Mouse (Mus musculus) neural tube, embryonic 12.5 days (tissue): ENCODE results near the gene Gli1. TPM values are rescaled to one million over a fixed set of nuclear protein-coding genes. Genes with fewer than 3 reads are reported as not detected.
"Not testable (repeated sequence)": the region's sequence is repeated elsewhere in the genome, so short reads cannot be mapped to it uniquely, and the experiment has no call there.

ENCODE experiments used
- ATAC-seq: fragments of 200-750 bp; cut with Nextera tagmentation; 2 replicates; pipeline ENCODE4 v1.8.0; 2017; ENCODE audit warnings: low read depth, mild to moderate bottlenecking, moderate TSS enrichment, moderate library complexity; ENCODE audit not compliant: low FRiP score
- H3K27ac ChIP-seq: fragments of 300-500 bp; sonication (generic); 2 replicates; pipeline ENCODE4 v1.5.1; 2016
- H3K27me3 ChIP-seq: fragments of 300-500 bp; sonication (generic); replicated peaks from 2 replicates; pipeline ENCODE4 v1.6.1; 2016; ENCODE audit warnings: mild to moderate bottlenecking
- H3K36me3 ChIP-seq: fragments of 300-500 bp; sonication (generic); 2 replicates; pipeline ENCODE4 v1.6.1; 2016; ENCODE audit warnings: mild to moderate bottlenecking
- H3K4me1 ChIP-seq: fragments of 300-500 bp; sonication (generic); 2 replicates; pipeline ENCODE4 v1.6.1; 2016
- H3K4me2 ChIP-seq: fragments of 300-500 bp; sonication (generic); replicated peaks from 2 replicates; pipeline ENCODE4 v1.6.1; 2016; ENCODE audit warnings: mild to moderate bottlenecking
- H3K4me3 ChIP-seq: fragments of 300-500 bp; sonication (generic); 2 replicates; pipeline ENCODE4 v1.5.1; 2016
- H3K9ac ChIP-seq: fragments of 300-500 bp; sonication (generic); 2 replicates; pipeline ENCODE4 v1.6.1; 2016; ENCODE audit warnings: mild to moderate bottlenecking
- H3K9me3 ChIP-seq: fragments of 300-500 bp; sonication (generic); 2 replicates; pipeline ENCODE4 v1.6.1; 2016; ENCODE audit warnings: mild to moderate bottlenecking
- WGBS: fragments of 180-500 bp; shearing (Covaris S2); methylation state at CpG from one replicate; pipeline ENCODE4 v1.1.7; 2016; 5-methylcytosine and 5-hydroxymethylcytosine counted together
- polyA plus RNA-seq: library from polyadenylated mRNA; unstranded; fragments of >200 nt; fragmentation: Nextera tagmentation; extraction: Ambion mirVana; gene quantifications from 2 replicates; pipeline ENCODE4 v1.2.1, GENCODE M21; 2016

Gene Gli1
- polyA plus RNA-seq, 1 experiment from 2014 or later = 3.6 TPM

GRCm38 (mm10) chr10:127326828-127327227, 14.9 kb downstream of the Gli1 start:
- H3K27ac ChIP-seq = no peak overlapping the region
- peak overlapping the region; percentile 49; the same call in 1 of the 2 replicates for H3K9ac ChIP-seq
- no peak for ATAC-seq
- H3K36me3 ChIP-seq = no peaks in the 10 kb centered on the region
- WGBS = 8% methylated on average over 29 of the region's 29 CpGs
- peak overlapping the region; percentile 67 for H3K4me2 ChIP-seq
- peaks cover 63% of the 10 kb centered on the region for H3K27me3 ChIP-seq
- H3K9me3 ChIP-seq = no peaks in the 10 kb centered on the region
- peak overlapping the region; percentile 33 for H3K4me3 ChIP-seq
- H3K4me1 ChIP-seq = peaks cover 14% of the 10 kb centered on the region

- H3K27me3 ChIP-seq = peaks cover 63% of the 10 kb centered on the region
- peak overlapping the region; percentile 49 for H3K9ac ChIP-seq
- H3K4me1 ChIP-seq = peaks cover 14% of the 10 kb centered on the region
- H3K9me3 ChIP-seq = no peaks in the 10 kb centered on the region
- peak overlapping the region; percentile 67 for H3K4me2 ChIP-seq
- H3K4me3 ChIP-seq = peak overlapping the region; percentile 33
- H3K27ac ChIP-seq = no peak overlapping the region
- peak; percentile 44 for ATAC-seq
- under 1% methylated on average over 54 of the region's 54 CpGs for WGBS
- H3K36me3 ChIP-seq = no peaks in the 10 kb centered on the region
These were observed 15.6 kb downstream of the Gli1 start for GRCm38 (mm10) chr10:127326017-127326801.

- Histone ChIP-seq H3K36me3 (no peaks in the 10 kb centered on the region), H3K4me2 (peak overlapping the region; percentile 67), H3K9me3 (no peaks in the 10 kb centered on the region), H3K4me1 (peaks cover 14% of the 10 kb centered on the region), H3K4me3 (peak overlapping the region; percentile 33; the same call in 1 of the 2 replicates), H3K9ac (0 out of 2 replicates have a peak overlapping the region, but pooled peaks have one; percentile 49), H3K27ac (no peak overlapping the region), H3K27me3 (peaks cover 63% of the 10 kb centered on the region)
- no peak for ATAC-seq
- WGBS = 23% methylated on average over 14 of the region's 14 CpGs
These were observed 16.2 kb downstream of the Gli1 start for GRCm38 (mm10) chr10:127325454-127326016.

- ATAC-seq = no peak
- H3K4me1 ChIP-seq = peaks cover 14% of the 10 kb centered on the region
- WGBS = 14% methylated on average over 7 of the region's 7 CpGs
- H3K36me3 ChIP-seq = no peaks in the 10 kb centered on the region
- no peaks in the 10 kb centered on the region for H3K9me3 ChIP-seq
- no peak overlapping the region for H3K9ac ChIP-seq
- no peak overlapping the region for H3K4me2 ChIP-seq
- peaks cover 61% of the 10 kb centered on the region for H3K27me3 ChIP-seq
- no peak overlapping the region for H3K27ac ChIP-seq
- H3K4me3 ChIP-seq = no peak overlapping the region
These were observed 17.3 kb downstream of the Gli1 start for GRCm38 (mm10) chr10:127324495-127324894.

- H3K9ac ChIP-seq = no peak overlapping the region
- H3K27me3 ChIP-seq = peaks cover 49% of the 10 kb centered on the region
- no peaks in the 10 kb centered on the region for H3K36me3 ChIP-seq
- no peak overlapping the region for H3K4me3 ChIP-seq
- H3K9me3 ChIP-seq = no peaks in the 10 kb centered on the region
- ATAC-seq = no peak
- no peak overlapping the region for H3K4me2 ChIP-seq
- H3K4me1 ChIP-seq = peaks cover 14% of the 10 kb centered on the region
- WGBS = 75% methylated on average over 17 of the region's 17 CpGs
- H3K27ac ChIP-seq = no peak overlapping the region
These were observed 18.5 kb downstream of the Gli1 start for GRCm38 (mm10) chr10:127323131-127323855.

- Histone ChIP-seq H3K36me3 (no peaks in the 10 kb centered on the region), H3K4me1 (peaks cover 14% of the 10 kb centered on the region), H3K4me3 (no peak overlapping the region), H3K9ac (no peak overlapping the region), H3K27me3 (peaks cover 43% of the 10 kb centered on the region), H3K9me3 (no peaks in the 10 kb centered on the region), H3K27ac (no peak overlapping the region), H3K4me2 (no peak overlapping the region)
- ATAC-seq = no peak
- 89% methylated on average over 4 of the region's 4 CpGs for WGBS
These were observed 19.1 kb downstream of the Gli1 start for GRCm38 (mm10) chr10:127322669-127323068.

GRCm38 (mm10) chr10:127322178-127322577, 19.6 kb downstream of the Gli1 start:
- Histone ChIP-seq H3K4me2 (no peak overlapping the region), H3K9ac (no peak overlapping the region), H3K4me1 (peaks cover 14% of the 10 kb centered on the region), H3K9me3 (no peaks in the 10 kb centered on the region), H3K27me3 (peaks cover 38% of the 10 kb centered on the region), H3K4me3 (no peak overlapping the region; the same call in 1 of the 2 replicates), H3K27ac (no peak overlapping the region), H3K36me3 (no peaks in the 10 kb centered on the region)
- no peak for ATAC-seq
- 67% methylated on average over 13 of the region's 13 CpGs for WGBS

GRCm38 (mm10) chr10:127321621-127322020, 20.2 kb downstream of the Gli1 start, which contains the start of gene Arhgap9:
Arhgap9 (plus strand) TSS chr10:127321964.
- Histone ChIP-seq H3K9me3 (no peaks in the 10 kb centered on the region), H3K27ac (no peak within 1 kb of the TSS), H3K27me3 (peaks cover 32% of the 10 kb centered on the region), H3K9ac (no peak within 1 kb of the TSS), H3K4me1 (peaks cover 11% of the 10 kb centered on the region), H3K36me3 (no peaks in the 10 kb centered on the region), H3K4me2 (no peak within 1 kb of the TSS), H3K4me3 (no peak within 1 kb of the TSS; the same call in 1 of the 2 replicates)
- 72% methylated on average over 3 of the region's 3 CpGs for WGBS
- ATAC-seq = no peak

GRCm38 (mm10) chr10:127319969-127320368, 21.8 kb downstream of the Gli1 start:
- H3K27ac ChIP-seq = no peak overlapping the region
- WGBS = 87% methylated on average over 7 of the region's 7 CpGs
- H3K9ac ChIP-seq = no peak overlapping the region; the same call in 1 of the 2 replicates
- no peak overlapping the region for H3K4me3 ChIP-seq
- H3K36me3 ChIP-seq = no peaks in the 10 kb centered on the region
- no peak for ATAC-seq
- H3K9me3 ChIP-seq = no peaks in the 10 kb centered on the region
- H3K27me3 ChIP-seq = peaks cover 16% of the 10 kb centered on the region
- H3K4me1 ChIP-seq = no peaks in the 10 kb centered on the region
- H3K4me2 ChIP-seq = no peak overlapping the region

- Histone ChIP-seq H3K27ac (no peak overlapping the region), H3K9me3 (no peaks in the 10 kb centered on the region), H3K27me3 (no peaks in the 10 kb centered on the region), H3K9ac (no peak overlapping the region), H3K4me3 (no peak overlapping the region), H3K4me1 (no peaks in the 10 kb centered on the region), H3K4me2 (no peak overlapping the region), H3K36me3 (no peaks in the 10 kb centered on the region)
- ATAC-seq = no peak
- 51% methylated on average over 4 of the region's 4 CpGs for WGBS
These were observed 23.8 kb downstream of the Gli1 start for GRCm38 (mm10) chr10:127318009-127318408.

- Histone ChIP-seq H3K4me2 (no peak overlapping the region), H3K36me3 (no peaks in the 10 kb centered on the region), H3K9ac (no peak overlapping the region), H3K4me1 (no peaks in the 10 kb centered on the region), H3K27ac (no peak overlapping the region), H3K27me3 (no peaks in the 10 kb centered on the region), H3K9me3 (no peaks in the 10 kb centered on the region), H3K4me3 (no peak overlapping the region)
- ATAC-seq = no peak
- WGBS = 84% methylated on average over 2 of the region's 2 CpGs
These were observed 24.5 kb downstream of the Gli1 start for GRCm38 (mm10) chr10:127317277-127317676.

- H3K4me3 ChIP-seq, H3K36me3 ChIP-seq, H3K4me2 ChIP-seq, ATAC-seq, H3K27ac ChIP-seq, H3K27me3 ChIP-seq, H3K9ac ChIP-seq, H3K9me3 ChIP-seq: not testable (repeated sequence)
- WGBS = 79% methylated on average over 1 of the region's 1 CpGs
- H3K4me1 ChIP-seq = peaks cover 11% of the 10 kb centered on the region
These were observed 26.8 kb downstream of the Gli1 start for GRCm38 (mm10) chr10:127314950-127315349.
